Mouse (Mus musculus): ENCODE results near the gene Vmn1r65.
"Not testable (repeated sequence)": the region's sequence is repeated elsewhere in the genome, so short reads cannot be mapped to it uniquely, and the experiment has no call there.

Vmn1r65 gene

GRCm38 (mm10) chr7:6010910-6011309, at the start of gene Vmn1r65:
Vmn1r65 (minus strand) TSS chr7:6011010.
- DNase-seq (ENCODE audit: low spot score in 2 of 2): no peak

GRCm38 (mm10) chr7:6044861-6045260, 34.1 kb upstream of the Vmn1r65 start, which contains the start of gene Nlrp4c:
Nlrp4c (plus strand) TSS chr7:6045161.
- DNase-seq (ENCODE audit: low spot score in 2 of 2): no peak

GRCm38 (mm10) chr7:5982426-5982825, 28.4 kb downstream of the Vmn1r65 start:
- DNase-seq (ENCODE audit: low spot score in 2 of 2): not testable (repeated sequence)

GRCm38 (mm10) chr7:5972546-5972945, 38.3 kb downstream of the Vmn1r65 start:
- DNase-seq (ENCODE audit: low spot score in 2 of 2): not testable (repeated sequence)

Data from right cerebral cortex, postnatal 36 days (tissue).